Mouse (Mus musculus) cerebellum, postnatal 14 days (tissue): ENCODE measurements at regions not wholly inside any gene's neighbourhood (a gene's known extent, or its start where the extent isn't known, plus 50 kb on each side); places are given as distances from the start of the nearest gene placed in this dataset.

Source experiments
- DNase-seq, 2 experiments: peaks; one replicate each; pipeline ENCODE4 v3.0.0; 2021; ENCODE audit warnings: mixed read lengths in 2 of 2

DNA sequence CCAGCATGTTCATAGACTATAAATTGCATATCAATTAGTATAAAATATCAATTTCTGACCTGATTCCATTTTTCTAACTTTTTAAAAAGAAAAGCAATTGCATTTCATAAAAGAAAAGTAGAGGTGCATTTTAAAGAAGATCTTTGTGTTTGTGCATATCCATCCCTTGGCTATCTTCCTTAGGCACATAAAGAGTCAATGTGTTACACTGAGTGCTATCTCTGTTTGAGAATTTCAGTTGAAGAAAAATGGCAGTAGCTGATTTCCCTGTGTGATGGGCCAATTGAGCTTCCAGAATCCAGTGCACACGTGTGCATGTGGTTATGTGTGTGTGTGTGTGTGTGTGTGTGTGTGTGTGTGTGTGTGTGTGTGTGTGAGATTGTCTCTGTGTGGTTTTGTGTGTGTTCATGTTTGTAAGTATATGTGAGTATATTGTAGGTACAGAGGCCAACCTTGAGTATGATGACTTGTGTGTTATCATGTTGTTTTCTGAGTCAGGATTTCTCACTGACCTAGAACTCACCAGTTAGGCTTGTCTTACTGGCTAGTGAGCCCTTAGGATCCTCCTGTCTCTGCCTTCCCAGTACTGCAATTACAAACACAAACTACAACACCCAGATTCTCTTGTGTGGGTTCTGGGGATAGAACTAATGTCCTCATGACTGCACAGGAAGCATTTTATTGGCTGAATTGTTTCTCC, 249.6 kb downstream of the Cdk5rap2 start:
- DNase-seq, result no peak

DNA sequence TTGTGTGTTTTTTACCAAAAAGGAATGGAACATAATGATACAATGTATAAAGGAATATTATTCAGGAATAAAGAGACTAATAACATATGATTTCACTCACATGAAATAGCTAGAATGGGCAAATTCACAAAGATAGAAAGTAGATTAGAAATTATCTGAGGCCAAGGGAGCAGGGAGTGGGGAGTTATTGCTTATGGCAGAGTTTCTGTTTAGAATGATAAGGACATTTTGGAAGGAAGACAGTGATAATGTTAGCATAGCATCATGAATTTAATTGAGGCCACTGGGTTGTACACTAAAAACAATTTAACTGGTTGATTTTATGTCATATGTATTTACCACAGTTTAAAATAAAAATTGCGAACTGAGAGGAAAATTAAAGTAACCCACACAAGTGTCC, 250.2 kb downstream of the Cdk5rap2 start:
- no peak for DNase-seq

DNA sequence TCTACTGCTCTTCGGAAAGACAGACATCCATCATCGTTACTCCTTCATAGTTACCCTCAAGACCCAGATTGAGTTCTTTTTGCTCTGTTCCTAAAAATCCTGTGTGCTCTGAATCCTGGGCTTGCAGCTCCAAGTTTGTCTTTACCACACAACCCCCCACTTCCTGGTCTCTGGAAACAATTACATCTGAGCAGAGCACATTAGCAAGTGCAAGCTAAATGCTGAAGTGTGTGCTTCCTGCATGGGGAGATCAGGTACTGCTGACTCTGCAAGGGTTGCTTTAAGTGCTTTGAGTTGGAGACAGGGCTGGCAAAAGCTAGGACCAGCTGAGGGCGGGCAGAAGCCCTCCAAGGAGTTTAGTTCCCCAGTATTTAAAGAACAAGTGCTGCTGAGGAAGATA, 257.1 kb downstream of the Cdk5rap2 start:
- no peak for DNase-seq

DNA sequence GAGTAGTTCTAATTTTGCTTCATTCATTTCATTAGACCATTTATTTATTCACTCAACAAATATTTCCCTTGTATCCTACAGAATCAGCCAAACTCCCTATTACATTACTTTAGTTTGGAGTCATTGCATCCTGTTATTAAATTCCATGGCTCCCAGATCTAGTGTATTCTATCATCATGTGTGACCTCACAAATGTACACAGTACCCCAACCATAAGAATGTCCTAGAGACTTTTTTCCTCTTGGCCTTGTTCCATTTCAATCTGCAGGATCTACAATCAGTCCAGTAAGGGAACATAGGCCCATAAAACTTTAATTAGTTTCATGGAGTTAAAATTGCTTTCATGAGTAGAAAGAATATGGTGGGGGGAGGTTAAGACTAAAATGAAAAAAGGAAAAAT, 301.2 kb downstream of the Cdk5rap2 start:
- DNase-seq, result no peak

DNA sequence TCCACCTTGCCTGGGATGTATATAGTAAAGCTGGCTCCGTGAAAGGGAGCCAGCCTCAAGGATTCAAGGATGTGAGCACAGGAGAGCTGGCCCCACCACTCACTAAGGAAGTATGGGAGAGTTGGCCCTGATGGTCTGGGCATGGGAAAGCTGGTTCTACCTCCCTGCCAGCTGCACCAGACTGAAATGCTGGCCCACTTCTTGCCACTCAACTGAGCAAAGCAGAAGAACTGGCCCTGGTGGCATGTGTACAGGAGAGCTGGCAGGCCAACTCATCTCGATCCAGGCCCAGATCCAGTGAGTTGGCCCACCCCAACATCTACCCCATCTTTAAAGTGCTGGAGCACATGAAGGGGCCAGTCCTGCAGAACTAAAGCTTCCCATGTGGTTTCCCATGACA, 304.5 kb downstream of the Cdk5rap2 start:
- peak; percentile 35 to 42 for DNase-seq

DNA sequence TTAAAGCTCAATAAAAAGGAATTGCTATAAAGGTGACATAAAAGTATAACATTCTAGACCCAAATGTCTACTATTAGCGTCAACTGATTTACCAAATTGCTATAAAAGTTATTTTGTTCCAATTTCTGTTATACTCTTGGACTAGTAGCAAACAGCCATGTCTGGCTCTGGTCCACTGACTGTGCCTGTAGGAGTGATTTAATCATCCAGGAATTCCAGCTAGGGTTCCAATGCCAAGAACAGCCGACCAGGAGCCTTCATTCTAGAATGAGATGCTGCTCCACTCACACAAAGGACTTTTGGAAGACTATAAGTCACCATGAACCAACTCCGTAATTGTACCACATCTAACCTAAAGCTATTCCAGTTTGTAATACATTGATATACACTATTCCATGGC, 312.9 kb downstream of the Cdk5rap2 start:
- DNase-seq, result peak; percentile 27 to 40

DNA sequence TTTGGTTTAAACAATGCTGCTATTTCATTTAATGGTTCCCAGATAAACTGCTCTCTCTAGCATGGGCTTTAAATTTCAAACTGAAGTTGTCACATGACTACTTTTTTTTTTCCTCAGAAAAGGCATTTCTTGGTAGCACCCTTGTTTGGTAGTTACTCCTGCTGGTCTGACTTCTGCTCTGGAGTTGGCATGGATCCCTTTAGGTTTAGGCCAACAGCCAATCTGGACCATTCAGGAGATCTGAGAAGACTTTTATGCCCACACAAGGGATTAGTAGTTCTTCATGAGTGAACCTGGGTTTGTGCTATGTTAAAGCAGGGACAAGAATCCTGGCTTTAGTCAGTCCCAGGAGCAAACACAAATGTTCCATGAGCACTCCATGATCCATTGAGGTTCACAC, 332.0 kb downstream of the Cdk5rap2 start:
- DNase-seq, result peak; percentile 32 to 61

DNA sequence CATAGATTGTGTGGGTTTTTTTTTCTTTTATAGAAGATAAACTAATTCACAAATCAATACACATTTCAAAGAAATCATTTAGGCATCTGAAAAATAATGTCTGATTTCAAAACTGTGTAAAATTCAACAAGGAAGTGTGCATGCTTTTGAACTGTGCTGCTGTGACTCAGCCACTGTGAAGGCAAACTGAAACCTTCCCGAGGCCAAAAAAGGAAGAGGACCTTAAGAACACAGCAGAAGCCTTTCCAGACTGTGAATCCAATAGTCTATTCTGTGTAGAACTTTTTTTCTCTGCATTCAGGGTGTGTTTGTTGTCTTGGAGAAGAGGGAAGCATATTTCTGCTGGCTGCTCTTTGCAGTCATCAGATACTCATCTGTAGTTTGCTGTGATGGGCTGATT, 347.7 kb downstream of the Cdk5rap2 start:
- no peak for DNase-seq

DNA sequence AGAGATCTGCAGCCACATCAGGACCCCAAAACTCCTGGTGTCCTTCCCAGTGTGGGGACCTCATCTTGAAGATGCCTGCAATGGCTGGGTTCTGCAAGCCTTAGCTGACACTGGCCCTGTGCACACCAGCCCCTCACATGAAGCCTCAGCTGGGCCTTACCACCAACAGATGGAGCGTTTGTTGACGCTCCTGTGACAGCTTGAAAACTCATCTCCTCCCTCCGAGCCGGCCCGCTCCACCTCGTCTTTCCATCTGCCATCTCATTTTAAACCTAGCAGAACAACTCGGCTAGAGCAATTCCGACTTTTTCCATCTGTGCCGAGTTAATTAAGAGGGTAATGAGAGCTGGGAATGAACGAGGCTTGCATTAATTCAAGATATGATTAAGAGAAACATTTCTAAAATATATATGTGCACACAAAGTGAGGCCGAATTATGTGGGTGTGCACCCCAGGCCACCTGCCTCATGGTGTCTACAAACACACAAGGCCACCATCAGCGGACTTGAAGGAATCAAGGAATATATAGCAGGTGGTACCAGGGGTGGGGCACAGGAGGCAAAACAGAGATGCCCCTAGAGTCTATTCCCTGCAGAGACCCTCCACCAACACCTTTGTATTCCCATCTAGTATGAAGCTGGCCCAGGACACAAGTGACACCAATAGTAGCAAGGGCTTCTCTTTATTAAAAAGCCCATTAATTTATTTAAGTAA, 351.3 kb downstream of the Cdk5rap2 start:
- DNase-seq, result peak; percentile 73 to 80

DNA sequence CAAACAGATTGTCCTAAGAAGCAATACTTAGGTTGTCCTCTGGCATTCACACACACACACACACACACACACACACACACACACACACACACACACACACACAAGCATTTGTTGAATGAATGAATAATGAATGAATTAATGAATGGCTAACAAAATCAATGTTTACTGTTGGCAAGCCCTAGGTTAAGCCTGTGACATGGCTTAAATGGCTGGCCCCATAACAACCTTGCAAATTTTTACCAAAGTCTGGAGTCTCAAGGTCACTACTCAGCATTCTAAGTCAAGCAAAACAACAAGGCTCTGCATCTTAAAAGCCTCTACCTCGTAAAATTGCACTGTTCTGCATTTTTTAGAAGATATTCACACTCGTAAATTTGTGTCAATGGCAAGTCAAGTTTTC, 357.1 kb downstream of the Cdk5rap2 start:
- DNase-seq, result no peak

DNA sequence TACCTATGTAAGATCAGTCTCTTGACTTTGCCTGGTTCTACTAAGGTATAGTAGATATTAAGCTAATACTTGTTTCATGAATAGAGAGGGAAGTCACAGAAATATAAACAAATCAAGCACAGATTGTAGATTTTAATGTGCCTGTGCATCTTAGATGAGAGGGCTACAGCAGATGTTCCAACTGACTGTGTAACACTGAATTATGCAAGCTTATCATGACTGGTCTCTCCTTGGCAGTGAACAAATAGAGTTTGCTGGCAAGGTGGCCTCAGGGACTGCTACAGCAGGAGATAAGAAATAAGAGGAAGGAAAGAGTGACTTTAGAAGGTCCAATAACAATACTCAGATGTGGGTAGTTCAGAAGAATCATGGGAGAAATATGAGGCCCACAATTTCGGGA, 372.0 kb downstream of the Cdk5rap2 start:
- DNase-seq, result no peak

DNA sequence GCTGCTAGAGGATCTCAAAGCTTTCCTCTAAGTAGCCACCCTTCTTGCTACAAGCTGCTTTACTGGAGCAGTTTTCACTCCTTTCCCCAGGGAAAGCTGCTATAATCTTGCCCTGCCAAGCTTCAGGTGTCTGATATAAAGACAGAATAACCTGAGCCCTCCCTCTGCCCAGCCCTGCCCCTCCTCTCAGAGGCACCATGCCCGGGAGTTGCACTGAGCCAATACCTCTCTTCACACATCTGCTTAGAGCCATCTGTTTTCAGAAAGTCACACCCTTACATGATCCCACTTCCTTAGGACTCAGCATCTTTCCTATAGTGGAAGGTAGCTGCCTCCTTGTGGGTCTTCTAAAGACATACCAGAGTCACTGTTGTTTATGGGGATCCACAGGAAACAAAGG, 374.3 kb downstream of the Cdk5rap2 start:
- DNase-seq, result peak; percentile 23 to 26

DNA sequence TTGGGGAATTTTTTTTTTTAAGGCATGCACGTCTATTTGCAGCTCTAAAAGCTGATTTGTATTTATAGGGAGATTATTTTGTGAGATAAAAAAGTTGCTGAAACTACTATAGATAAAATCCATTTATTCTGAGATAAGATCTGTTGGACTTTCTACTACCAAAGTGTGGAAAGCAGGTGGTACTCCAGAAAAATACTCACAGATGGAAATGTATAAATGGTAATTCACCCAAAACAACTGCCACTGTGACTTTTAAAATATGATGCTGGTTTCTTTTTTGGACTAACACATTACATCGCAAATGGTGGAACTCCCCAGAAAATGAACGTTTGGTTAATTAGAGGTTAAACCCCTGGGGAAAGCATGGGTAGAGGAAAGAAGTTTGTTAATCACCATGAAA, 377.7 kb downstream of the Cdk5rap2 start:
- DNase-seq, result no peak

DNA sequence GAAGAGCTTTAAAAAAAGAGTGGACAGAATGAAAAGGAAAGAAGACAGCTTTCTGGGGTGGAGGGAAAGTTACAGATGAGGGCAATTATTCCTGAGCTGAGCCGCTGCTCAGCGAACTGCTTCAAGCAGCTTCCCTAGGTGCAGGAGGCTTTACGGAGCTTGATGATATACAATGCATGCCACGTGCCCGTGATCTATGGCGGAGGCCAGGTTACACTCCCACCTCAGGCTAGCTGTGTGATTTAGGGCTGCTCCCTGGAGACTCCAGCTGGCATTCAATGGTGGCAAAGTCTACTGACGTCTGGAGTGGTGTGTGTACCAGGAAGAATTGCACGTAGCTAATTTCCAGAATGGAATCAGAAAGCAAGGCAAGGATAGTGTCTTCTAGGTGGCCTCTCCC, 383.4 kb downstream of the Cdk5rap2 start:
- DNase-seq, result no peak

DNA sequence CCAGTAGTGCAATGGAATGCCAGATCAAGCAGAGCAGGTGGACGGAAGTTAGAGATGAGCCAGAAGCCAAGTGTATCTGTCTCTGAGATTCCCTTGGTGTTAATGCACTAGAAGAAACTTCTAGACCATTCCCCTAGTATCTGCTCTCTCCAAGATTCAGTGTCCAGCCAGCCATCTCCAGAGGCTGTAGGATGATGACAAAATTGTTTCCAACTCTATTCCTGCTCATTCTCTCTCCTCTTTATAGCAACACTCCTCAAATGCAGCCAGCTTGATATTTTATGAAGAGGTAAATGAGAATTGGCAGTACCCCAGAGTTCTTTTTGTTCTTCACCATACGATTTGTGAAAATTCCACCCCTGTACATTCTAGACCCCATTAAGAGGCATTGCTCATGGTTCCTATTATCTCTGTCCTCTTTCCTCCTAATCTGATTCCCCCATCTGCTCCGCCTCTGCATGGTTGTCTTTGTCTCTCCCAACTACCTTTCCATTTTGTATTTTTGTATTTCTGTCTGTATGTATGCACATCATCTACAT, 385.3 kb downstream of the Cdk5rap2 start:
- no peak for DNase-seq

DNA sequence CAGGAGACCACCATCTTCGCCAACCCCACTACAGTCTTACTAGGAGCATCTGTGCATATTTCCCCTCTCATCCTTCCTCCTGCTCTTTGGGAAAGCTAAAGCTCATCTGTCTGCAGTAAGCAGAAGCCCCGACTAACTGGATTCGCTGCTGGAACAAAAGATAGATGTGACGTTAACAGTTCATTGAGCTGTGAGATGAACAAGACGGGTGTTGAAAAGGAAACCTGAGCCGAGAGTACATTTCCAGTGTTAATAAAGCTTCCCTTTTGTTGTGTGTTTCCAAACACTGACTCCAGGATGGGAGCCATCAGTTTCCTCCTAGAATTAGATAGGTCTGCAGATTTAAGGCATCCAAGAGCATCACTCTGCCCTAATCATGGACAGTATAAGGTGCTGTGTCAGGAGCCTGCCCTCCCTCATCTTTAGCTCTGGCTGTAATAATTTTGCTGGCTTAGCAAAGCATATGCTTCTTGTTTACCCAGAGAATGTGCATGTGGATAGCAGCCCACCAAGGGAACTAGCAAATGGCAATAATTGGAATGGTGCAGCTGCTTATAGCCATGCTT, 389.3 kb downstream of the Cdk5rap2 start:
- no peak for DNase-seq

DNA sequence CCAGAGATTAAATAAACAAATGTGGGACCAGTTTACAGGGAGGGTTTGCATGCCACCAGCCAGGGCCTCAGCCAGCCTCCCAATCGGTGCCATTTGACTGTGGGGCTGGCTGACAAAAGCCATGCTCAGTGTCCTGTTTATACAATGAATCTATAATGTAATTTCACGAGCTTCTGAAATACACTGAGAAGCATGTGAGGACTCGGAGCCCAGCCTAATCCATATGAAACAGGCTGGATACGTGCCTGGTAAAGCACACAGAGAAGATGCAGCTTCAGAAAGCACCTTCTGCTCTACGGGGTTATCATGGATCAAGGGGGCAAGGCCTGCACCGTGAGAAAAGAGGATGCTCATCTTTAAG, 398.0 kb downstream of the Cdk5rap2 start:
- DNase-seq, result no peak

DNA sequence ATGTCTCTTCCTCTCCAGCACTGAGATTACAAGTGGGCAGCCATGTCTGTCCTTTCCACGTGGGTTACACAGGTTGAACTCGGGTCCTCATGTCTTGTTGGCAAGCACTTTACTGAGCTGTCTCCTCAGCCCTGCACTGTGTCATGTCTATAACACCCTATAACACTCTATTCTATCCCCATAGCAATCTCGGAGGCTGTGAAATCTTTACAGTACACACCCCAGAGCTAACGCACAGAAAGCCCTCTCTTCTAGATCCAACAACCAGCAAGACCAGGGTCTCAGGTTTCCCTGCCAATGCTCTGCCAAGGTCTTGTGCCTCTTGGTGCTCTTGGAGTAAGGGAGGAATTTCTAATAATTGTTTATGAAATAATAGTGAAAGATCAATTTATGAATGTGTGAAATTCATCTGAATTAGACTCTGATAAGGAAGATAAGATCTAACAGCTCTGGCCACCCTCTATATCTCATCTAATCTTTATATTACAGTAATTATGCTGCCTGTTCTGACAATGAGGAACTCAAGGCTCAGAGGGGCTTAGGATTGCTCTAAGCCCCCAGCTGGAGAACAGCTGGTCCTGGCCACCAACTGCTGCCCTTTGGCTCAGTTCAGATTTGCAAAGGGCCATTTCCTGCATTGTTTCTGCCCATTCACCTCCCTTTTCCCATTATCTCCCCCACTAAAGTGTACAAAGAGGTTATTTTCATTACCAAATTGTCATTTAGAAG, 398.6 kb downstream of the Cdk5rap2 start:
- DNase-seq, result no peak

DNA sequence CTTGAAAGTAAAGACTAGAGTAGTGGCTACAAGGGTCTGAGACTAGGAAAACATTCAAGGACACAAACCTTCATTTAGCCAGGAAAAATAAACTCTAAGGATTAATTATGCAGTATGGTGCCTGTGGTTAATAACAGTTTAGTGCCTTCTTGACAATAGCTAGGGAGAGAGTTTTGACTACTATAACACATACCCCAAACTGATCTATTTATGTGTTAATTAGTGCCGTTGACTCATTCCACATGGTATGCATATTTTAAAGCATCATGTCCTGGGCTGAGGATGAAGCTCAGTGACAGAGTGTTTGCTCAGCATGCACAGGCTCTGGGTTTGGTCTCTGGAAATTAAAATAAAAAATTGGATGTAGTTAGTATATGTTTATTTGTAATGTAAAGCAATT, 399.8 kb downstream of the Cdk5rap2 start:
- DNase-seq, result no peak

DNA sequence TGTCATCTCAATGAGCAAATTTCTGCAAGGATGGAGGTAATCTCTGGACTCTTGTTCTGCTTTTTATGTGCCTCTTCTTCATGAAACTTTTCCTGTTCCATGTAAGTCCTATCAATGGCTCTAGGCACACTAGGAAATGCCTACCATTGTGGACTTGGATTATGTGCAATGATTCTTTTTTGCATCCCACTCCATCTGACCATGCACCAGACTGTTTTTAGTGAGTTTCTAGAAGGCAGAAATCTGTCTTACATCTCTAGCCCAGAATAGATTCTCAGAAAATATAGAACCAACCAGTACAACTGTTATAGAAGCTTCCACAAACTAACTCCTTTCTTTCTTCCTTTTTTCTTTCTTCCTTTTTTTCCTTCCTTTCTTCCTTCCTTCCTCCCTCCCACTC, 405.3 kb downstream of the Cdk5rap2 start:
- no peak for DNase-seq

DNA sequence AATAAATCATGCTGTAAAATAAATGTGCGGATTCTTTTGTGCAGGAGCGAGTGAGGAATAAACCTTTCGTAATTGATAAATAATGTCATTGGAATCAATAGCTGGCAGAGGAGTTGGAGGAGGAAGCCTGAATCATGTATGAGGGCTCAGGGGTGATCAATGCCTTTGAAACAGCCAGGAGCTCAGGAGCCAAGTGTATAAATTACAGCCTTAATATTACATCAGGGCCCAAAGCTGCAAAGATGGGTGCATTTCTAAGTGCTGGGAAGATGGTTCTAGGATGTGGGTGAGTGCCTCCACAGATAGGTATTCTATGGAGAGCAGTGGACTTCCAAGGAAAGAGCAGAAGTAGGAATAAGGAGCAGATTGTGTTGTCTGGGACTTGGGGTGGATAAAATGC, 417.0 kb downstream of the Cdk5rap2 start:
- DNase-seq, result no peak

DNA sequence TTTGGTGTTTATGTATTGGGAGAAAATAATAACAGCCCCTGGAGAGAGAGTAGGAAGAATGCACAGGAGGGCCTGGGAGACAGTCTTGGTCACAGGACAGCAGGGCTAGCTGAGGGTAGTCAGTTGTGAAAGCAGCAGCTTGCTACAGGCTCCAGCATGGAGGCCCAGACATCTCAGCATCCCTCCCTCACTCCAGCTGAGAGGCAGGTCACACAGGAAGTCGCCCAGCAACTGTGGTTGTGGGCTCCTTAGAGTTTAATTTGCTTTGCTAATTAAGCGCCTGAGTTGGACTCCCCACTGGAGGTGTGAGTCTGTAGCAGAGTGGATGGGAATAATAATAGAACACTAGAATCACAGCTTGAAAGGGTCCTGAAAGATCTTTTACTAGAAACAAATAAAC, 436.0 kb downstream of the Cdk5rap2 start:
- no peak for DNase-seq

DNA sequence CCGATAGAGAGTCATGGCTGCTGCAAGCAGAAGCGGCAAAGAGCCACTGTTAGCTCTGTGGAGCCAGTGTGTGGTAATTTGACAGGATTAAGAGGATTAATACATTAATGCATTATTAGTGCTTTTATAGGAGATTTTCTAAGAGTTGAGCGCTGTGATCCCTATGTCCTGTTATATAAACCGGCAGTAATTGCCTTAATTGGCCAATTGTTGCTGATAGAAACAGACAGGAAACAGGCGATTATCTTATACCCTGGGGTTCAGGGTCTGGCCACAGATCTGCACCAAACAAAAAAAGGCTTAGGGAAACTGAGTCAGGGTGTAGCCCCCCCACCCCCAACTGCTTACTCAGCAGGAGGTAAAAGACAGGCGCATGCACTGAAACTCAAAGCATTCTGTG, 436.7 kb downstream of the Cdk5rap2 start:
- DNase-seq, result no peak

DNA sequence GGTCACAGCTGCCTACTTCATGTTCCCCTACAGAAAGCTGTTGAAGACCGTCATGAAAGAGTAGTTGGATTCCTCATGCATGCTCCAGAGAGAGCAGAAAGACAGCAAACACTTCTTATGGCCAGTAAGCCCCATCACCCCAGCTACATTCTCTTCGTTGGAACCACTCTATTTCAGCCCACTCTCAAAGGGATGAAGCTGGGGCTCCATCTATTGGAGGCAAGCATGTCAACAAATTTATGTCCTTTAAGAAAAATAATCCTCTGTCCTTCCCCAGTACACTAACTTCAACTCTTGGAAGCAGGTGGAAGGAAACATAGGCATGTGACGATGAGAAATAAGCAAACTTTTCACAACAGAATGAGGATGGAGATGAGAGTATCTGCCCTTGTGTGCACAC, 438.5 kb downstream of the Cdk5rap2 start:
- DNase-seq, result no peak
